In the genomic region with DNA sequence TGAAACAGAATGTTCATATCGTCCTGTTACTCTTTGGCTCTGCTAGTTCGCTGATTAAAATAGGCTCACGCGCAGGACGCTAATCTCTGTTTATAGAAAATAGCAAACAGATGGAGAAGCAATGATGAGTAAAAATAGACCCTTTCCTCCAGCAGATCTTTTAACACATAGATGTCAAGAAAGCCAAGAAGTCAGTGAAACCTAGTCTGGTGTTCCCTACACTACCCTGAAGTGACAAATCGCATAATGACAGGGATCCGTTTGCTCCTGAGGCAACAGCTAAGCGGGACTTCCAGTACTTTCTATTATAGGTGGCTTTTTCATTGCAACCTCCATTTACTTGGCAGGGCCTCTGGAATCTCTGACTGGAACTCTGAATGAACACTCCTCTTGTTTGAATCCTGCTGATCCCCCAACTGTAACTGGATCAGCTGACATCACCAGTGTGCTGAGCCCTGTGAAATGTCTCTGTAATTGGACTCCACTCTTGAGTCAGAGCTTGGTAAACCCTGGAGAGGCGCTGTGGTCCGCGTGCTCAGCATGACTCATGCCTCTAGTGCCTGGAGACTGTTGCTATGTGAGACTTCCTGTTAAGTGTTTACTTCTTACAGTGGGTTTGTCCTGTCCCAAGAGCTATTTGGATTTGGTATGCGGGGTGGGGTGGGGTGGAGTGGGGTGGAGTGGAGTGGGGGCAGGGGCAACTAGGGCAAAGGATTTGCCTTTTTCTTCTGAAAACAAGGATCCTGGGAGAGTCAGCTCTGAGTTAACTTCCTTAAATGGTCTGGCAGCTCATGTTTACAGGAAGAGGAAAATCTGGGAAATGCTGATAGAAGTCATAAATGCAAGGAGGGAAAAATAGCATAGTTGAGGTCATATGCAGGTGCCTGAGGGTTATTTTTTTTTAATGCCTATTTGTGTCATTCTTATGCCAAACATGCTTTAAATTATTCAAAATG, we compare ENCODE assay signal across 8 mouse cellular contexts.
A peak's percentile ranks its signal among the peaks of the same experiment; 100 is the strongest.
DNase-seq lines count a peak whose midpoint lies in the region; ATAC-seq and TF ChIP-seq lines count a peak whose summit lies in the region.

No protein-coding gene starts in this region.

- H3K4me2 ChIP-seq in embryonic facial prominence, embryonic 13.5 days = peak overlapping the region; percentile 41

- peak; percentile 10 for DNase-seq in thymus, postnatal 14 days
- DNase-seq in thymus, postnatal 25 days = no peak
- peak; percentile 80 to 92 for DNase-seq in heart, adult 2 months
- peak; percentile 65 for DNase-seq in kidney, adult 18-20 months
- peak; percentile 17 for DNase-seq in left cerebral cortex, postnatal 4 days
- peak; percentile 50 for DNase-seq in midbrain, embryonic 10.5 days (ENCODE audit: low spot score)

- TF ChIP-seq POLR2A in heart, adult 2 months (IDR thresholded peaks at IDR 0.05; ENCODE audit: insufficient read depth, low read depth, low read length) = peak; percentile 24; the same call in 1 of the 2 replicates
- TF ChIP-seq POLR2A in small intestine, adult 2 months (IDR thresholded peaks at IDR 0.05; ENCODE audit: low read depth, low read length) = no peak

- intact Hi-C loops in heart, adult 2 months (cut with DNase I) = loop anchor here (1.0 to 10.0 kb wide), 11 partner anchors 105 to 1701 kb away; a partner anchor contains a TSS
- intact Hi-C loops in left cerebral cortex, postnatal 4 days (cut with DNase I) = loop anchor here (10.0 kb wide), 2 partner anchors 1093 to 1763 kb away; a partner anchor contains a TSS

- H3K4me1 ChIP-seq in embryonic facial prominence, embryonic 13.5 days = peaks cover 8% of the 10 kb centered on the region
- H3K4me1 ChIP-seq in heart, adult 2 months (ENCODE audit: control insufficient read depth, insufficient read depth, low read length) = peaks cover 5% of the 10 kb centered on the region
- H3K4me1 ChIP-seq in midbrain, embryonic 10.5 days = peaks cover 6% of the 10 kb centered on the region
- H3K4me1 ChIP-seq in small intestine, adult 2 months (ENCODE audit: control insufficient read depth, insufficient read depth, insufficient read length, low read length) = no peaks in the 10 kb centered on the region

- TF ChIP-seq EP300 in heart, adult 2 months (IDR thresholded peaks at IDR 0.05; ENCODE audit: insufficient read depth, low read depth, low read length) = peak; percentile 100

- no peaks in the 10 kb centered on the region for H3K27me3 ChIP-seq in embryonic facial prominence, embryonic 13.5 days
- H3K27me3 ChIP-seq in heart, adult 2 months (ENCODE audit: control insufficient read depth, insufficient read depth, low read length) = no peaks in the 10 kb centered on the region
- no peaks in the 10 kb centered on the region for H3K27me3 ChIP-seq in midbrain, embryonic 10.5 days (ENCODE audit: low read depth, poor library complexity, severe bottlenecking)
- no peaks in the 10 kb centered on the region for H3K27me3 ChIP-seq in small intestine, adult 2 months (ENCODE audit: control insufficient read depth, insufficient read depth, low read length)

- H3K79me2 ChIP-seq in heart, adult 2 months (replicated peaks; ENCODE audit: control insufficient read depth, insufficient read depth, low read length) = no peaks in the 10 kb centered on the region

- H3K9ac ChIP-seq in embryonic facial prominence, embryonic 13.5 days = no peak overlapping the region
- H3K9ac ChIP-seq in heart, adult 2 months (ENCODE audit: low read depth, low read length) = peak overlapping the region; percentile 74

- peak overlapping the region; percentile 80 for H3K27ac ChIP-seq in embryonic facial prominence, embryonic 13.5 days
- H3K27ac ChIP-seq in heart, adult 2 months = peak overlapping the region; percentile 91
- no peak overlapping the region for H3K27ac ChIP-seq in midbrain, embryonic 10.5 days (replicated peaks)
- H3K27ac ChIP-seq in small intestine, adult 2 months (ENCODE audit: insufficient read depth, low read depth, low read length) = peak overlapping the region; percentile 73

- 10% methylated on average over 12 of the region's 12 CpGs for WGBS in embryonic facial prominence, embryonic 13.5 days
- under 1% methylated on average over 12 of the region's 12 CpGs for WGBS in heart, adult 2 months
- WGBS in midbrain, embryonic 10.5 days = 53% methylated on average over 12 of the region's 12 CpGs
- 36% methylated on average over 12 of the region's 12 CpGs for WGBS in small intestine, adult 2 months

- H3K36me3 ChIP-seq in embryonic facial prominence, embryonic 13.5 days = no peaks in the 10 kb centered on the region
- peaks cover 12% of the 10 kb centered on the region for H3K36me3 ChIP-seq in heart, adult 2 months (ENCODE audit: control insufficient read depth, insufficient read depth, low read length)
- H3K36me3 ChIP-seq in midbrain, embryonic 10.5 days = no peaks in the 10 kb centered on the region
- H3K36me3 ChIP-seq in small intestine, adult 2 months (ENCODE audit: control insufficient read depth, insufficient read depth, low read length) = no peaks in the 10 kb centered on the region

- peak; percentile 68 for TF ChIP-seq CTCF in heart, adult 2 months (IDR thresholded peaks at IDR 0.05)
- TF ChIP-seq CTCF in small intestine, adult 2 months (IDR thresholded peaks at IDR 0.05; ENCODE audit: extremely low read depth, insufficient read length, insufficient replicate concordance, low read depth, low read length) = no peak

- H3K9me3 ChIP-seq in embryonic facial prominence, embryonic 13.5 days = no peaks in the 10 kb centered on the region
- no peaks in the 10 kb centered on the region for H3K9me3 ChIP-seq in midbrain, embryonic 10.5 days (replicated peaks)

- peak; percentile 100 for ATAC-seq in embryonic facial prominence, embryonic 13.5 days (ENCODE audit: insufficient number of reproducible peaks, insufficient read depth, low FRiP score, low TSS enrichment, low read depth)

- H3K4me3 ChIP-seq in embryonic facial prominence, embryonic 13.5 days = peak overlapping the region; percentile 12
- H3K4me3 ChIP-seq in heart, adult 2 months = peak overlapping the region; percentile 33
- H3K4me3 ChIP-seq in midbrain, embryonic 10.5 days = no peak overlapping the region
- H3K4me3 ChIP-seq in small intestine, adult 2 months (ENCODE audit: low read depth, low read length) = no peak overlapping the region

Comparison
In these comparisons a context has a peak if more than half of its experiments do, and no peak if none do; other contexts are left out.
1. H3K4me3 ChIP-seq: peak in embryonic facial prominence, embryonic 13.5 days (single experiment) and heart, adult 2 months (single experiment); none in midbrain, embryonic 10.5 days (single experiment) and small intestine, adult 2 months (single experiment).